Mouse (Mus musculus) stomach, embryonic 14.5 days (tissue): ENCODE data around the gene Marco. TPM values are rescaled to one million over a fixed set of nuclear protein-coding genes. Genes with fewer than 3 reads are reported as not detected.

Experiments
- ATAC-seq: fragments of 200-750 bp; cut with Nextera tagmentation; 2 replicates; pipeline ENCODE4 v1.8.0; 2017; ENCODE audit warnings: low read depth, moderate TSS enrichment; ENCODE audit not compliant: insufficient number of reproducible peaks, insufficient read depth, low FRiP score
- H3K27ac ChIP-seq: fragments of 300-500 bp; sonication (generic); 2 replicates; pipeline ENCODE4 v1.5.1; 2014; ENCODE audit warnings: mild to moderate bottlenecking, low read length, moderate library complexity, mixed read lengths
- H3K27me3 ChIP-seq: fragments of 300-500 bp; sonication (generic); 2 replicates; pipeline ENCODE4 v1.6.1; 2014; ENCODE audit warnings: low read length, control low read depth, mixed read lengths; ENCODE audit not compliant: control insufficient read depth, insufficient read depth
- H3K36me3 ChIP-seq: fragments of 300-500 bp; sonication (generic); 2 replicates; pipeline ENCODE4 v1.6.1; 2014; ENCODE audit warnings: mild to moderate bottlenecking, control low read depth, low read length, moderate library complexity, mixed read lengths; ENCODE audit not compliant: control insufficient read depth, insufficient read depth
- H3K4me1 ChIP-seq: fragments of 300-500 bp; sonication (generic); 2 replicates; pipeline ENCODE4 v1.6.1; 2014; ENCODE audit warnings: low read length, control low read depth, mixed read lengths; ENCODE audit not compliant: control insufficient read depth, insufficient read depth
- H3K4me2 ChIP-seq: fragments of 300-500 bp; sonication (generic); replicated peaks from 2 replicates; pipeline ENCODE4 v1.6.1; 2014; ENCODE audit warnings: low read depth, low read length, control low read depth
- H3K4me3 ChIP-seq: fragments of 300-500 bp; sonication (generic); 2 replicates; pipeline ENCODE4 v1.5.1; 2014; ENCODE audit warnings: low read depth, low read length, control low read depth
- H3K9ac ChIP-seq: fragments of 300-500 bp; sonication (generic); replicated peaks from 2 replicates; pipeline ENCODE4 v1.6.1; 2014; ENCODE audit warnings: low read depth, mild to moderate bottlenecking, control low read depth, low read length, moderate library complexity, mixed read lengths
- H3K9me3 ChIP-seq: fragments of 300-500 bp; sonication (generic); 2 replicates; pipeline ENCODE4 v1.6.1; 2016; ENCODE audit warnings: low read depth, low read length, control low read depth; ENCODE audit not compliant: control insufficient read depth
- WGBS: fragments of 180-500 bp; shearing (Covaris S2); extraction: QIAGEN DNeasy Blood & Tissue Kit; methylation state at CpG from one replicate; pipeline ENCODE4 v1.1.7; 2014; 5-methylcytosine and 5-hydroxymethylcytosine counted together
- polyA plus RNA-seq: library from polyadenylated mRNA; unstranded; fragments of >200 nt; fragmentation: Nextera tagmentation; extraction: Ambion mirVana; gene quantifications from 2 replicates; pipeline ENCODE4 v1.2.1, GENCODE M21; 2014

Gene Marco
- polyA plus RNA-seq, 1 experiment from 2014 or later = not detected

DNA sequence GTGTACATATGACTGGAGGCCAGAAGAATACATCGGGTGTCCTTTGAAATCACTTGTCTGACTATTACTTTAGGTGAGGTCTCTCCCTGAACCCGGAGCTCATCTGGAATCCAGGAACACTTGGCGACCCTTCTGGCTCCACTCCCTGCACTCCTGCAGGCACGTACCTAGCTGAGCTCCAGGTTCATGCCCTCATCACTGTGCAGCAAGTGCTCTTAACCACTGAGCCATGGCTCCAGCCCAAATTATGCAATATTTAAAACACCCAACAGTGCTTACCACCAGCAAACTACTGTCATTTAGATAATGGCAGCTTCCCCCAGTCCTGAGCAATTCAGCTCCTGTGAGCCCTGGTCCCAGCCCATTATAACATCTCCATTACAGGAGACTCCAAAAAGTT, 4.2 kb upstream of the Marco start:
- 86% methylated on average over 4 of the region's 4 CpGs for WGBS
- Histone ChIP-seq H3K27ac (no peak overlapping the region), H3K36me3 (no peaks in the 10 kb centered on the region), H3K27me3 (no peaks in the 10 kb centered on the region), H3K4me2 (no peak overlapping the region), H3K4me3 (no peak overlapping the region), H3K9ac (no peak overlapping the region), H3K9me3 (no peaks in the 10 kb centered on the region), H3K4me1 (no peaks in the 10 kb centered on the region)
- no peak for ATAC-seq

DNA sequence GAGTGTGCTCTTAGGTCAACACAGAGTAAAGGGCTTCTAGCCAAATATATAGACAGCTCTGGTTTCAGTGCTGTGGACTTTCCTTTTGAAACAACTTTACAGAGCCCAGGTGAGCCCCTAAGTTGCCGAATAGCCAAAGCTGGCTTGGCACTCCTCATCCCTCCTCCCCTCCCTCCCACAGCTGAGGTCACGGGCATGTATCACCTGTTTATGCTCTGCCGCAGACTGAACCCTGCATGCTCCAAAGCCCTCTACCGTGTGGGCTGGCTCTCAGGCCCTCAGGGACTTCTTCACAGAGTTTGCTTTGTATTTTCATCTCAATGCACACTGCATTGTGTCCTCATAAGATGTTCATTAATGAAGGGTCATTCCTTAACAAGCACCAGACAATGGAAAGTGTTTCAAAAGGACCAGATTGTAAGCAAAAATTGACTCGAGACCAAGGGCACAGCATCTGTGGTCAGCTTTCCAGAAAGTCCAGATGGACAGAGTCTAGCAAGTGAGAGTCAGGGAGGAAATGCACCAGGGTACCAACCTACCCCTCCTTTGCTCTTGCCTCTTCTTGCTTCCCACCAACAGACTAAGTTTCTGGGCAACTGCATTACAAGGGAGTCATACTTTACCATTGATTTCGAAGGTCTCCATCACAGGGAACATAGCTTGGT, 646 bp downstream of the Marco start:
- Histone ChIP-seq H3K4me1 (no peaks in the 10 kb centered on the region), H3K4me2 (no peak overlapping the region), H3K9me3 (no peaks in the 10 kb centered on the region), H3K9ac (no peak overlapping the region), H3K36me3 (no peaks in the 10 kb centered on the region), H3K27me3 (no peaks in the 10 kb centered on the region), H3K4me3 (no peak overlapping the region), H3K27ac (no peak overlapping the region)
- 53% methylated on average over 6 of the region's 6 CpGs for WGBS
- no peak for ATAC-seq

DNA sequence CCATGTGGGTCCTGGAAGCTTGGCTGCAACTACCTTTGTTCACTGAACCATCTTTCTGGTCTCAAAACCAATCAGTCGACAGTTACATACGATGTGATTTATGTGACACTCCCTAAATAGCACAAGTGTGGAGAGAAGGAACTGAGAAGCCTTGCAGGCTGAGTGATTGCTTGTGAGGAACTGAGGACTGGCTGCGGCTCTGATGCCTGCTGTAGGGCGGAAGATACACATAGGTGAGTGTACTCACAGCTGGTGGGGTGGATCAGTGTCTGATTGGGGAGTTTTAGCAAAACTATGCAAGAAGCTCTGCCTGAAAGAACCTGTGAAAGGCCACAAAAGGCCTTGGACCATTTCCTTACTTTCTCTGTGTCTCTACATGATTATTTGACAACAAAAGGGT, 3.3 kb downstream of the Marco start:
- no peak overlapping the region for H3K9ac ChIP-seq
- H3K9me3 ChIP-seq = no peaks in the 10 kb centered on the region
- H3K36me3 ChIP-seq = no peaks in the 10 kb centered on the region
- no peak overlapping the region for H3K4me3 ChIP-seq
- no peaks in the 10 kb centered on the region for H3K27me3 ChIP-seq
- no peak overlapping the region for H3K27ac ChIP-seq
- no peaks in the 10 kb centered on the region for H3K4me1 ChIP-seq
- H3K4me2 ChIP-seq = no peak overlapping the region
- ATAC-seq = no peak
- 60% methylated on average over 4 of the region's 4 CpGs for WGBS

DNA sequence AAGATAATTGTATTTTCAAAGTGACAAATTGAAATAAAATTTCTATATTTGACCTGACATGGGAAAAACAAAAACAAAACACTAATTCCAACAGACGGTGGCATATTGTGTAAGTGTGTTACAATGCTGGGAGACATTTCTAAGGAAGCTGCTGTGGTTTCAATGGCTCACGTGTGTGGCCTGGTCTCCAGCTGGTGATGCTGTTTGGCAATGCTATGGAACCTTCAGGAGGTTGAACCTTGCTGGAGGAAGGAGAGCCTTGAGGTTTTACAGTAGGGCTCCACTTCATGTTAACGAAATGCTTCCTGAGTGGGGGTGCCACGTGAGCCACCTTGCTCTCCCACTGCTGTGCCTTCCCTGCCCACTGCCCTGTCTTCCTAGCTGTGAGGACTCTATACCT, 6.8 kb downstream of the Marco start:
- Histone ChIP-seq H3K4me2 (no peak overlapping the region), H3K9ac (no peak overlapping the region), H3K9me3 (no peaks in the 10 kb centered on the region), H3K4me3 (no peak overlapping the region), H3K36me3 (no peaks in the 10 kb centered on the region), H3K27me3 (no peaks in the 10 kb centered on the region), H3K27ac (no peak overlapping the region), H3K4me1 (no peaks in the 10 kb centered on the region)
- ATAC-seq = no peak
- 76% methylated on average over 4 of the region's 4 CpGs for WGBS

DNA sequence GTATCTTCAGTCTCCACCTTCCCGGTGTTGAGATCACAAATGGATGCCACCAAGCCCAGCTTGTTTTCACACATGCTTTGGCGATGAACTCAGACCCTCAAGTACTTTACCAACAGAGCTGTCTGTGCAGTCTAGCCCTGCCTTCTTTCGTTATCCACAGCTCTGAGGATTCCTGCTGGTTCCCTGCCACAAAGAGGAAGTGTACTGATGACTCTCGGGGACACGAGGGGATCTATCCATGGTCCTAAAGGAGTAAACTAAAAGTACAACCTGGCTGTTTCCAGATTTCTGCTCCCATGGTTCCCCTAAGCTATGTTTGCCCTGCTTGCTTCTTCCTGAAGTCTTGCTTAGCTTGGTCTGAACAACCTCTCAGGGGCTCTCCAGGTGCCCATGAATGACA, 23.9 kb downstream of the Marco start:
- H3K36me3 ChIP-seq = no peaks in the 10 kb centered on the region
- no peak for ATAC-seq
- H3K4me1 ChIP-seq = no peaks in the 10 kb centered on the region
- WGBS = 12% methylated on average over 5 of the region's 5 CpGs
- H3K4me3 ChIP-seq = no peak overlapping the region
- no peak overlapping the region for H3K27ac ChIP-seq
- no peak overlapping the region for H3K4me2 ChIP-seq
- no peaks in the 10 kb centered on the region for H3K27me3 ChIP-seq
- H3K9ac ChIP-seq = no peak overlapping the region
- no peaks in the 10 kb centered on the region for H3K9me3 ChIP-seq

DNA sequence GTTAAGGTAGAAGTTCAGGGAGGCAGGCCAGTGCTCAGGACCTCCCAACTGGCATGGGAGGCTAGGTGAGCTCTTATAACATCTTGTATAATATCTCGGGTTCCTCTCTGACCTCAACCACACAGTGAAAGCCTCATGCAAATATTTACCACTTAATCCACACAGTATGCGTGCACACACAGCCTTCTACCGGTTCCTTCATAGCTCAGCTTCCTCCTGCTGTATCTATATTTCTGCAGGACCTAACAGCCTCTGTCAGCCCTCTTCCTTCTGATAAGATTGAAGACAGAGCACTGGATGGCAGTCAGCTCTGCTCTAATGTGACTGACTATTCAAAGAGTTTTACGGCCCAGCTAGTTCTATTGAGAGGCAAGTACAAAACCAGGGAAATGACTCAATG, 30.0 kb downstream of the Marco start:
- H3K27ac ChIP-seq = no peak overlapping the region
- H3K4me3 ChIP-seq = no peak overlapping the region
- no peak for ATAC-seq
- 43% methylated on average over 4 of the region's 4 CpGs for WGBS
- H3K27me3 ChIP-seq = no peaks in the 10 kb centered on the region
- no peak overlapping the region for H3K9ac ChIP-seq
- no peaks in the 10 kb centered on the region for H3K4me1 ChIP-seq
- no peaks in the 10 kb centered on the region for H3K36me3 ChIP-seq
- no peak overlapping the region for H3K4me2 ChIP-seq
- no peaks in the 10 kb centered on the region for H3K9me3 ChIP-seq

DNA sequence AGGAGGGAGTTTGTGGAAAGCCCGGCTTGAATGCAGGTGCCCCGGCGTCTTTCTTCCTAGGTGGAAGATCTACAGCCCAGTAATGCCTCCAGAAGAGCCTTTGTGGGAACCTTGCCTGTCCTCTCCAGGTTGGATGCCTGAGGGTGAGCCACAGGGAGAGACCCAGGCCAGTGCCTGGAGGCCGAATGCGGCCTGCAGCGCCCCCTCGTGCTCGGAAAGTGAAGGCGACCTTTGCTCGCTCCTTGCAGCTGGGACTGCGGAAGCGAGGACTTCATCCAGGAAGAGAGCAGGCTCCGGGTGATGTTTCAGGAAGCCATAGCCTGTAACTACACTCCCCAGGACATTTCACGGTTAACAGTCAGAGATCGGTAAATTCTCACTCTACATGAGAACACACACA, 35.9 kb downstream of the Marco start:
- no peak for ATAC-seq

DNA sequence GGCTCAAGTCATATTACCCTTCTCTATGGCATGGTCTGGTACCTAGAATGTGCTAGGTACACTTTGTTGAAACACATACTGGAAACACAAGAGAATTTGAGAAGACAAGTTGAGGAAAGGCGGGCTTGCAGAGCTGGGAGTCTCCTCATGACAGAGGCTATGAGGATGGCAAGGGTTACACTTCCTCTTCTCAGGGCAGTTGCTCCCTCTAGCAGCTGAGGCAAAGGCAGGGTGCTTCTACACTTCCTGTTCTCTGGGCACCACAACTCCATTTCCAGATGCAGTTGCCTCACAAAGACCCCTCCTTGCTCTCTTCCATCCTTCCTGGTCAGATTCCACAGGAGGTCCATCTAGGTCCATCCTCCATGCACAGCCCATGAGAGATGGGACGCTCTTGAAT, 37.5 kb downstream of the Marco start:
- no peak overlapping the region for H3K4me2 ChIP-seq
- H3K4me3 ChIP-seq = no peak overlapping the region
- no peaks in the 10 kb centered on the region for H3K9me3 ChIP-seq
- H3K27ac ChIP-seq = no peak overlapping the region
- no peaks in the 10 kb centered on the region for H3K4me1 ChIP-seq
- H3K27me3 ChIP-seq = no peaks in the 10 kb centered on the region
- no peak for ATAC-seq
- 94% methylated on average over 2 of the region's 2 CpGs for WGBS
- no peak overlapping the region for H3K9ac ChIP-seq
- no peaks in the 10 kb centered on the region for H3K36me3 ChIP-seq

More for the DNA sequence above, 35.9 kb downstream of the Marco start:
- no peaks in the 10 kb centered on the region for H3K36me3 ChIP-seq
- 14% methylated on average over 15 of the region's 15 CpGs for WGBS
- H3K27ac ChIP-seq = no peak overlapping the region
- H3K27me3 ChIP-seq = no peaks in the 10 kb centered on the region
- no peak overlapping the region for H3K4me3 ChIP-seq
- no peak overlapping the region for H3K4me2 ChIP-seq
- H3K9ac ChIP-seq = no peak overlapping the region
- no peaks in the 10 kb centered on the region for H3K4me1 ChIP-seq
- no peaks in the 10 kb centered on the region for H3K9me3 ChIP-seq

DNA sequence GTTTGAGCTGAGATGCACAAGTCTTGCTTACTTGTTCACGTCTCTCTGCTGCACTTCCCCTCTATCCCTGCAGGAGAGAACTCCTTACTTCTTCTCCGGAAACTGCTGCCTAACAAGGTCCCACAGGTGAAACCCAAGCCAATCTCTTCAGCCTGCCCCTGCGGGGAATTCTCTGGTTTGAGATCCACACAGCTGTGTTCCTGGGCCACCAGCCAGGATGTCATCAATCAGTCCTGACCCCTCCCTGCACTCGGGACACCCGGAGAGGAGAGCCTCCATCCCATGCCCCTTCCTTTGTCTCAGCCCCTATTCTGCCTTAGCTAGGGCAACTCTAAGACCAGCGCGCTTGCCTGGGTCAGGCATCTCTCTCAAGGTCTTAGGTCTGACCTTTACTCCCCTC, 38.1 kb downstream of the Marco start:
- H3K4me3 ChIP-seq = no peak overlapping the region
- no peaks in the 10 kb centered on the region for H3K27me3 ChIP-seq
- no peak overlapping the region for H3K27ac ChIP-seq
- H3K4me2 ChIP-seq = no peak overlapping the region
- WGBS = 16% methylated on average over 7 of the region's 7 CpGs
- H3K9me3 ChIP-seq = no peaks in the 10 kb centered on the region
- no peak overlapping the region for H3K9ac ChIP-seq
- no peaks in the 10 kb centered on the region for H3K36me3 ChIP-seq
- H3K4me1 ChIP-seq = no peaks in the 10 kb centered on the region
- ATAC-seq = no peak
